Mouse (Mus musculus) cortical plate, adult 2 months (tissue): ENCODE results near the gene Arhgef25.

Source experiments
- CTCF ChIP-seq: fragments of 200-500 bp; IDR thresholded peaks from 2 replicates; pipeline ENCODE4 v1.5.1; 2011; ENCODE audit warnings: mild to moderate bottlenecking, control low read depth, low read length; ENCODE audit not compliant: insufficient read depth; ENCODE audit errors: extremely low read depth
- POLR2A ChIP-seq: fragments of 200-500 bp; IDR thresholded peaks from 2 replicates; pipeline ENCODE4 v1.6.1; 2011; ENCODE audit warnings: mild to moderate bottlenecking, low read length, control low read depth; ENCODE audit not compliant: insufficient read depth; ENCODE audit errors: extremely low read depth

DNA sequence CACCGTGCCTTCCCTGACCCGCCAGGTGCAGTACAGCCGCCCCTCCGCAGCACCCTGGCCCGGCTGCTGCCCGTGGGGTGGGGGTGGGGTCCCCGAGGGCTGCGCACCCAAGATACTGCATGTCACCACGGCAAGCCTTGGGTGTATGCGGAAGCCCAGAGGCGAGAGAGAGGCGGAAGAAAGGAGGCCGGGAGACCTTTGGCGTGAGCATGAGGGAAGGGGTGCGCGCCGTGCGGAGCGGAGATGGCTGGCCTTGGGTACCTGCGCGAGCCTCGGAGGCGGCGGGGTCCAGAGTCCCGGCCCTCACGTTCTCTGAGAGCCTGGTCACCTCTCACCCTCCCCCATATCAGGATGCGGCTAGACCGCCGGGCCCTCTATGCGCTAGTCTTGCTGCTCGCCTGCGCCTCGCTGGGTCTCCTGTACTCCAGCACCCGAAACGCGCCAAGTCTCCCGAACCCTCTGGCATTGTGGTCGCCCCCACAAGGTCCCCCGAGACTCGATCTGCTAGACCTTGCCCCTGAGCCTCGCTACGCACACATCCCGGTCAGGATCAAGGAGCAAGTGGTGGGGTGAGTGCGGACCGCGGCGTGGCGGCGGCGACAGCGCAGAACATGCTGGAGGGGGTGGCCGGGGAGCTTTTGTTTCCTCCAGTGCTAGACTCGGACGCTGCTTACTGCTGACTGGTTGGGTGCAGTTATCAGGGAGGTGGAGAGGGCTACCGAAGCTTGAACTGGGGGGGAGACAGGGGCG, 24.1 kb downstream of the Arhgef25 start:
- TF ChIP-seq CTCF (no peak), POLR2A (0 out of 2 replicates have a peak, but pooled peaks have one; percentile 20)
